Mouse (Mus musculus) right cerebral cortex, postnatal 10 days (tissue): ENCODE measurements around the gene Taar8c.
"Not testable (repeated sequence)": the region's sequence is repeated elsewhere in the genome, so short reads cannot be mapped to it uniquely, and the experiment has no call there.

Experiments
- DNase-seq, 2 experiments: peaks; one replicate each; pipeline ENCODE4 v3.0.0; 2021; ENCODE audit warnings: low spot score in 2 of 2

Taar8c gene

GRCm38 (mm10) chr10:24101812-24102211 lies at the start of gene Taar8c:
TSS of gene Taar8c (minus strand) at chr10:24101912.
- DNase-seq = not testable (repeated sequence)

GRCm38 (mm10) chr10:24150086-24150485 lies 48.4 kb upstream of the Taar8c start:
- no peak for DNase-seq

- DNase-seq = peak; percentile 94 to 95
Measured at GRCm38 (mm10) chr10:24149135-24149781, 47.5 kb upstream of the Taar8c start, which contains the start of gene Stx7. TSS of gene Stx7 (plus strand) at chr10:24149302.

GRCm38 (mm10) chr10:24142735-24143134 lies 41.0 kb upstream of the Taar8c start:
- DNase-seq = no peak

GRCm38 (mm10) chr10:24138623-24139261 lies 37.0 kb upstream of the Taar8c start:
- DNase-seq = no peak

GRCm38 (mm10) chr10:24134071-24134645 lies 32.4 kb upstream of the Taar8c start:
- DNase-seq = no peak

- DNase-seq = no peak
Measured at GRCm38 (mm10) chr10:24133132-24133531, 31.4 kb upstream of the Taar8c start.

GRCm38 (mm10) chr10:24132273-24132672 lies 30.6 kb upstream of the Taar8c start:
- no peak for DNase-seq

- peak; percentile 74 to 78 for DNase-seq
Measured at GRCm38 (mm10) chr10:24131451-24132262, 29.9 kb upstream of the Taar8c start.

- peak in 1 of 2 experiments; percentile 30 for DNase-seq
Measured at GRCm38 (mm10) chr10:24111116-24111778, 9.5 kb upstream of the Taar8c start.

GRCm38 (mm10) chr10:24109434-24109833 lies 7.7 kb upstream of the Taar8c start, which contains the start of gene Taar9:
TSS of gene Taar9 (minus strand) at chr10:24109534.
- DNase-seq = not testable (repeated sequence)

- DNase-seq = no peak
Measured at GRCm38 (mm10) chr10:24108236-24108635, 6.5 kb upstream of the Taar8c start.

- no peak for DNase-seq
Measured at GRCm38 (mm10) chr10:24107747-24108146, 6.0 kb upstream of the Taar8c start.

- not testable (repeated sequence) for DNase-seq
Measured at GRCm38 (mm10) chr10:24103299-24103698, 1.6 kb upstream of the Taar8c start.

GRCm38 (mm10) chr10:24097010-24097409 lies 4.7 kb downstream of the Taar8c start:
- DNase-seq = not testable (repeated sequence)

- DNase-seq = no peak
Measured at GRCm38 (mm10) chr10:24092194-24092593, 9.5 kb downstream of the Taar8c start, which contains the start of gene Taar8b. TSS of gene Taar8b (minus strand) at chr10:24092294.

- DNase-seq = no peak
Measured at GRCm38 (mm10) chr10:24087168-24087567, 14.5 kb downstream of the Taar8c start.

- DNase-seq = no peak
Measured at GRCm38 (mm10) chr10:24086555-24086954, 15.2 kb downstream of the Taar8c start.

GRCm38 (mm10) chr10:24085936-24086335 lies 15.8 kb downstream of the Taar8c start:
- DNase-seq = no peak

- peak; percentile 39 to 59 for DNase-seq
Measured at GRCm38 (mm10) chr10:24080166-24080565, 21.5 kb downstream of the Taar8c start.

- not testable (repeated sequence) for DNase-seq
Measured at GRCm38 (mm10) chr10:24076200-24076599, 25.5 kb downstream of the Taar8c start, which contains the start of gene Taar8a. TSS of gene Taar8a (plus strand) at chr10:24076500.
